Mouse (Mus musculus) limb, embryonic 14.5 days (tissue): Measurements from ENCODE around the gene Nfyc. TPM values are rescaled to one million over a fixed set of nuclear protein-coding genes. Genes with fewer than 3 reads are reported as not detected.

ENCODE experiments used
- ATAC-seq: fragments of 200-750 bp; cut with Nextera tagmentation; 2 replicates; pipeline ENCODE4 v1.8.0; 2017; ENCODE audit warnings: low read depth, moderate number of reproducible peaks, moderate TSS enrichment; ENCODE audit not compliant: low FRiP score
- DNase-seq: peaks from one replicate; pipeline ENCODE4 v3.0.0-alpha.2; 2015; ENCODE audit warnings: low spot score
- H3K27ac ChIP-seq: fragments of 300-500 bp; sonication (generic); replicated peaks from 2 replicates; pipeline ENCODE4 v1.5.1; 2014; ENCODE audit warnings: low read depth, mild to moderate bottlenecking, low read length, moderate library complexity, mixed read lengths
- H3K27me3 ChIP-seq: fragments of 300-500 bp; sonication (generic); 2 replicates; pipeline ENCODE4 v1.6.1; 2014; ENCODE audit warnings: low read length, mixed read lengths; ENCODE audit not compliant: control insufficient read depth, insufficient read depth
- H3K36me3 ChIP-seq: fragments of 300-500 bp; sonication (generic); 2 replicates; pipeline ENCODE4 v1.6.1; 2014; ENCODE audit warnings: mild to moderate bottlenecking, low read length, moderate library complexity, mixed read lengths; ENCODE audit not compliant: control insufficient read depth, insufficient read depth
- H3K4me1 ChIP-seq: fragments of 300-500 bp; sonication (generic); 2 replicates; pipeline ENCODE4 v1.6.1; 2014; ENCODE audit warnings: antibody characterized with exemption, low read length, mixed read lengths; ENCODE audit not compliant: control insufficient read depth, insufficient read depth
- H3K4me2 ChIP-seq: fragments of 300-500 bp; sonication (generic); replicated peaks from 2 replicates; pipeline ENCODE4 v1.6.1; 2014; ENCODE audit warnings: low read depth, mild to moderate bottlenecking, low read length, moderate library complexity; ENCODE audit not compliant: severe bottlenecking
- H3K4me3 ChIP-seq: fragments of 300-500 bp; sonication (generic); replicated peaks from 2 replicates; pipeline ENCODE4 v1.5.1; 2014; ENCODE audit warnings: low read length
- H3K9ac ChIP-seq: fragments of 300-500 bp; sonication (generic); 2 replicates; pipeline ENCODE4 v1.6.1; 2014; ENCODE audit warnings: mild to moderate bottlenecking, low read depth, low read length, moderate library complexity; ENCODE audit not compliant: severe bottlenecking
- H3K9me3 ChIP-seq: fragments of 300-500 bp; sonication (generic); 2 replicates; pipeline ENCODE4 v1.6.1; 2016; ENCODE audit warnings: low read length; ENCODE audit not compliant: control insufficient read depth
- POLR2A ChIP-seq: fragments of 200-500 bp; IDR thresholded peaks from 2 replicates; pipeline ENCODE4 v1.8.0; 2012; ENCODE audit warnings: inconsistent platforms, mild to moderate bottlenecking, moderate library complexity, borderline replicate concordance; ENCODE audit not compliant: insufficient read depth, insufficient read length; ENCODE audit errors: extremely low read depth
- WGBS: fragments of 180-500 bp; shearing (Covaris S2); extraction: QIAGEN DNeasy Blood & Tissue Kit; methylation state at CpG from one replicate; pipeline ENCODE4 v1.1.7; 2014; 5-methylcytosine and 5-hydroxymethylcytosine counted together
- polyA plus RNA-seq, 2 experiments: library from polyadenylated mRNA; depleted of rRNA in 1 of 2; stranded (reverse) in 1 of 2; unstranded in 1 of 2; fragments of >200 nt; fragmentation: Nextera tagmentation in 1 of 2; extraction: Ambion mirVana in 1 of 2; gene quantifications; 2 replicates each; pipeline versions ENCODE4 v1.2.1 to v1.2.3; 2012 to 2014

Nfyc gene
- polyA plus RNA-seq, 2 experiments = 108 to 170 TPM

DNA sequence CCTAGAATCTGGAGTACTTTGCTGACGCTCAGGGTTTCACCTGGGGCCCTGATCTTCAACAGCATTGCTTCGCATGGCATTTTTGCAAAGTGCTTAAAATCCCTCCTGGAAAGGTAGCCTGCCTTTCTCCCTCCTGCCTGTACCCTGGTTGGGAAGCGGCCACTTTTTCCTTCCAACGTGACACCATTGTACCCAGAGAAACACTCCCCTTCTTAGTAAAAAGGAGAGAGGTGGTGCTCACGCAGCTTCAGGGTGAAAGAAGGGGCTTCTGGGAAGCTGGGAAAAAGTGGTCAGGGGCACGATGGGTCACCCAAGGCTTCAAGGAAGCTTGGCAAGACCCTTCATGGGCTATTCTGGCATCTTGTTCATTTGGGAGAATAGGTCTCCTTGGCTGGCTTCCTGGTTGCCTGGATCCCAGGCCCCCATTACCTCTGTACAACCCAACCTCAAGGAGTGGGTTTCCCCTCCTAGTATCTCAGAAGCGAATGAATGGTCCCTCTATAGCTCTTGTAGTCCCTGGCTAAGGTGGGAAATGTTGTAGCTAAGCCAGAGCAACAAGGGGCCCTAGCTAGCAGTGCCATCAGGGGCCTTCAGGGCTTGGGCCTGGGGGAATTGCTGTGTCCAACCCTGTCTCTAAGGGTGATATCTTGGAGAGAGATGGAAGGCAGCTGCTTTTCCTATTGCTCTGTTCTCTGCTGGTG lies 24.1 kb upstream of the Nfyc start:
- no peaks in the 10 kb centered on the region for H3K36me3 ChIP-seq
- H3K4me2 ChIP-seq = peak overlapping the region; percentile 92
- H3K27ac ChIP-seq = no peak overlapping the region
- H3K27me3 ChIP-seq = peaks cover 24% of the 10 kb centered on the region; the same call in 1 of the 2 replicates
- WGBS = 20% methylated on average over 7 of the region's 7 CpGs
- peak overlapping the region; percentile 50 for H3K4me3 ChIP-seq
- DNase-seq (no peak), ATAC-seq (no peak)
- no peak overlapping the region for H3K9ac ChIP-seq
- no peak for TF ChIP-seq POLR2A
- H3K9me3 ChIP-seq = 0 out of 2 replicates have a peak, but pooled peaks cover 3% of the 10 kb centered on the region
- no peaks in the 10 kb centered on the region for H3K4me1 ChIP-seq

DNA sequence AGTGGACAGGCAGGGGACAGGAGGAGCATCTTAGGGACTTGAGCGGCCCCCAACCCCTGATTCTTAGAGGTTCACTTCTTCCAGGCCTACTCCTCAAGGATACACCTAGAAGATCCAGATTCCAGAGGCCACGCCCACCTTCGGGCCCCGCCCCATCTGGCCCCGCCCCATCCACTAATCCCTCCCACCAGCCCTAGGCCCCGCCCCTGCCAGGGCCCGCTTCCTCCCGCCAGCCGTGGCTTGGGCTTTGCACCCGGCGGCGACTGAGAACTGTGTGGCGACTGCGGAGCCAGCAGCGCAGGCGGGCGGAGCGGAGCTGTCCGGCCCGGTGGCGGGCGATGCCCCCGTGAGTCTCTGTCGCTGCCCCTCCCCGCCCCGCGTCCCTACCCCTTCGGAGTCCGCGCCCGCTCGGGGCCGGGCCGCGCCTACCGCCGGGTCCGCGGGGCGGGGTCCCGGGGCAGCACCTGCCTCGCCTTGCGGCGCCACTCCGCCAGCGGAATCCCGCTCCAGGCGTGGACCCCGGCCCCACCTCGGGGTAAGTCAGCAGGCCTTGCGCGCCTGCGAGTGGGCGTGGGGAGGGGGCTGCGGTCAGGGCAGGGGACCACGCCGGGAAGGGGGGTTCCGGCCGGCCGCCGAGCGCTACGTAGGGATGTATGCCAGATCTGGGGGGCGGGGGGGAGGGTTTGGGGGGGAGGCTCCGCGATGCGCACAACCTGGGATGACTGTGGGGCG lies 23.4 kb upstream of the Nfyc start, which contains the start of gene Rims3:
TSS of gene Rims3 (plus strand) at position 229 of the 732 bp plus-strand sequence.
- ATAC-seq = peak; percentile 53
- H3K4me3 ChIP-seq = peak within 1 kb of the TSS; percentile 50
- H3K27ac ChIP-seq = no peak within 1 kb of the TSS
- peaks cover 24% of the 10 kb centered on the region; the same call in 1 of the 2 replicates for H3K27me3 ChIP-seq
- H3K9ac ChIP-seq = no peak within 1 kb of the TSS
- no peak for DNase-seq
- H3K4me2 ChIP-seq = peak within 1 kb of the TSS; percentile 92
- TF ChIP-seq POLR2A = no peak
- WGBS = 1% methylated on average over 29 of the region's 68 CpGs
- H3K36me3 ChIP-seq = no peaks in the 10 kb centered on the region
- no peaks in the 10 kb centered on the region for H3K4me1 ChIP-seq
- 0 out of 2 replicates have a peak, but pooled peaks cover 3% of the 10 kb centered on the region for H3K9me3 ChIP-seq

DNA sequence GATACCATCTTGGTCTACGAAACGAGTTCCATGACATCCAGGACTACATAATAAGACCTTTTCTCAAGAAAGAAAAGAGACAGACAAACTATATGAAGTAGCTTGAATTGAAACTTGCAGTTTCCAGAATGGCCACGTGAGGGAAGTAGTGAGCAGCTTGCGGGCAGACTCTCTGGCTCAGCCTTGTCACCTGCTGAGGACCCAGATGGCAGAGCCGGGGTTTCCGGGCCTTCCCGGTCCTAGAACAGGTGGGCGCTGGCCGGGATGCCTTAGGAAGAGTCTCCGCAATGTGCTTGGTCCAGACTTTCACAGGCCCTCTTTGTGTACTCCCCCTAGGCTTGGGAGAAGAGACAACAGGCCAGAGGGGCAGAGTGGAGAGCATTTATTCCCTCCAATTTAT lies 19.6 kb upstream of the Nfyc start:
- no peak for ATAC-seq
- WGBS = 4% methylated on average over 10 of the region's 10 CpGs

DNA sequence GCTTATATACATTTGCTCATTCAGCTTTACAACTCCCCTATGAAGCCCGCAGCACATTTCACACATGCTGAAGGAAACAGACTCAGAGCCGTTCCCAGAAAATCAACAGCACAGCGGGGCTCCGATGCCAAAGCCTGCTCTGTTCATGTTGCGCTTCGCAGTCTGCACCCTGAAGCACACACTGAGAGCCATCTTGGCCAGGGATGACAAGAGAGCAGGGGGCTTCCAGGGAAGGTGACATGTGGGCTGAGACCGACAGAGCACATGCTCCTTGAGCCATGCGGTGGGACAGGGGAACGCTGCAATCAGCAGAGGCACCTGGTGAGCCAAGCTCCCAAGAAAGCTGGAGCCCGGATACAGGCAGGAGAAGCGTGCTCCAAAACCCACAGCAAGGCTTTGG lies 18.1 kb upstream of the Nfyc start:
- H3K36me3 ChIP-seq = no peaks in the 10 kb centered on the region
- ATAC-seq (no peak), DNase-seq (no peak)
- no peak for TF ChIP-seq POLR2A
- H3K27ac ChIP-seq = no peak overlapping the region
- peaks cover 8% of the 10 kb centered on the region; the same call in 1 of the 2 replicates for H3K27me3 ChIP-seq
- 0 out of 2 replicates have a peak, but pooled peaks cover under 1% of the 10 kb centered on the region for H3K9me3 ChIP-seq
- H3K4me3 ChIP-seq = no peak overlapping the region
- H3K4me2 ChIP-seq = no peak overlapping the region
- WGBS = 59% methylated on average over 11 of the region's 11 CpGs
- H3K4me1 ChIP-seq = no peaks in the 10 kb centered on the region
- H3K9ac ChIP-seq = no peak overlapping the region

More for the DNA sequence above, 19.6 kb upstream of the Nfyc start:
- peak; percentile 74 for DNase-seq
- Histone ChIP-seq H3K4me3 (no peak overlapping the region), H3K27ac (no peak overlapping the region), H3K9ac (no peak overlapping the region), H3K36me3 (no peaks in the 10 kb centered on the region), H3K27me3 (peaks cover 22% of the 10 kb centered on the region; the same call in 1 of the 2 replicates), H3K4me2 (no peak overlapping the region), H3K4me1 (no peaks in the 10 kb centered on the region), H3K9me3 (0 out of 2 replicates have a peak, but pooled peaks cover 3% of the 10 kb centered on the region)
- no peak for TF ChIP-seq POLR2A

DNA sequence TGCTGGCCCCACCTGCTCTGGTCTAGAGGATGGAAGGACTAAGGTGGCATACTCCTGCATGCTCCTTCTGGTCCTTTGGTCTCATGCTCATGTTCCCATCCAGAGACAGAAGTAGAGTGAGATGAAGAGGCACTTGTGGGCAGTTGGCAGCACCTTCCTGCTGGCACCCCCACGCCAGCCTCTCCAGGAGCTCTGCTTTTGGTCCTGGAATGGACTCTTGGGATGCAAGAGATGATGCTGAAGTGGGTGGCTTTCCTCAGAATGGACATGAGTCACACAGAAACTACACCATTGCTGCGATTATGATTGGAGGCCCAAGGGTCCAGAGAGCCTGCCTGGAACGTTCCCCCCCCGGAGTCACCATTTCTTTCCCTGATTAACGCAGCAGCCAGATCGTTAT lies 17.5 kb upstream of the Nfyc start:
- H3K4me3 ChIP-seq = no peak overlapping the region
- no peak for ATAC-seq
- WGBS = 70% methylated on average over 6 of the region's 6 CpGs
- H3K4me2 ChIP-seq = no peak overlapping the region
- H3K27ac ChIP-seq = no peak overlapping the region
- peaks cover 4% of the 10 kb centered on the region; the same call in 1 of the 2 replicates for H3K27me3 ChIP-seq
- H3K4me1 ChIP-seq = no peaks in the 10 kb centered on the region
- DNase-seq = no peak
- H3K36me3 ChIP-seq = no peaks in the 10 kb centered on the region
- no peak overlapping the region for H3K9ac ChIP-seq
- TF ChIP-seq POLR2A = no peak
- H3K9me3 ChIP-seq = no peaks in the 10 kb centered on the region
